Mouse (Mus musculus) embryo, embryonic 10 days (tissue): ENCODE measurements around the gene Max.

Experiments
- DNase-seq: peaks from one replicate; pipeline ENCODE4 v3.0.0-alpha.2; 2015; ENCODE audit warnings: low spot score

Max gene

GRCm38 (mm10) chr12:76961932-76962891 lies at the start of gene Max:
Max (minus strand) TSS chr12:76962201.
- peak; percentile 99 for DNase-seq

- DNase-seq: no peak
Measured at GRCm38 (mm10) chr12:77011092-77011720, 49.2 kb upstream of the Max start.

- no peak for DNase-seq
Measured at GRCm38 (mm10) chr12:77009202-77010030, 47.4 kb upstream of the Max start.

GRCm38 (mm10) chr12:77004893-77005292 lies 42.9 kb upstream of the Max start:
- DNase-seq: no peak

GRCm38 (mm10) chr12:77002551-77003228 lies 40.7 kb upstream of the Max start:
- DNase-seq: no peak

- DNase-seq: no peak
Measured at GRCm38 (mm10) chr12:77001312-77001711, 39.3 kb upstream of the Max start.

- DNase-seq: peak; percentile 66
Measured at GRCm38 (mm10) chr12:77000705-77001284, 38.8 kb upstream of the Max start.

- DNase-seq: peak; percentile 88
Measured at GRCm38 (mm10) chr12:77000096-77000704, 38.2 kb upstream of the Max start.

GRCm38 (mm10) chr12:76994766-76995165 lies 32.8 kb upstream of the Max start:
- DNase-seq: no peak

GRCm38 (mm10) chr12:76992891-76993529 lies 31.0 kb upstream of the Max start:
- no peak for DNase-seq

GRCm38 (mm10) chr12:76982818-76983471 lies 20.9 kb upstream of the Max start:
- no peak for DNase-seq

GRCm38 (mm10) chr12:76979530-76979929 lies 17.5 kb upstream of the Max start:
- DNase-seq: no peak

GRCm38 (mm10) chr12:76972669-76973068 lies 10.7 kb upstream of the Max start:
- DNase-seq: no peak

GRCm38 (mm10) chr12:76972241-76972640 lies 10.2 kb upstream of the Max start:
- DNase-seq: no peak

GRCm38 (mm10) chr12:76971642-76972221 lies 9.7 kb upstream of the Max start:
- no peak for DNase-seq

GRCm38 (mm10) chr12:76965876-76966275 lies 3.9 kb upstream of the Max start:
- DNase-seq: peak; percentile 65

GRCm38 (mm10) chr12:76965089-76965488 lies 3.1 kb upstream of the Max start:
- no peak for DNase-seq

- DNase-seq: peak; percentile 22
Measured at GRCm38 (mm10) chr12:76961052-76961931, 709 bp downstream of the Max start.
